ENCODE assay signal across 9 mouse cellular contexts in genomic region chr17:26582297-26582696, GRCm38 (mm10). TPM values are rescaled to one million over a fixed set of nuclear protein-coding genes. Genes with fewer than 3 reads are reported as not detected.
DNase-seq lines count a peak whose midpoint lies in the region; ATAC-seq and TF ChIP-seq lines count a peak whose summit lies in the region.
"Had no signal": no experiment of that assay in that cellular context is flagged by ENCODE, and none has a peak within 500 bp of the region (broad histone marks: within the 10 kb centered on the region; RNA-seq: fewer than 3 reads in every experiment).

No protein-coding gene starts in this region.

- no peak overlapping the region for H3K27ac ChIP-seq in left cerebral cortex, adult 2 months
- H3K27ac ChIP-seq in forebrain, embryonic 11.5 days (ENCODE audit: low read depth, low read length): no peak overlapping the region
- H3K27ac ChIP-seq: midbrain, embryonic 12.5 days had no signal

- no peaks in the 10 kb centered on the region for H3K36me3 ChIP-seq in forebrain, embryonic 11.5 days (ENCODE audit: control insufficient read depth, insufficient read depth, low read length)

- intact Hi-C loops in left cerebral cortex, postnatal 4 days (cut with DNase I): no loop called here
- intact Hi-C loops in left cerebral cortex, adult 2 months (cut with DNase I): no loop called here
- intact Hi-C loops in heart, postnatal 10 days (cut with DNase I): loop anchor here (5.0 kb wide), 2 partner anchors 35 to 115 kb away; no protein-coding TSS in a partner anchor

- H3K4me1 ChIP-seq in forebrain, embryonic 11.5 days (replicated peaks; ENCODE audit: control insufficient read depth, insufficient read depth, low read length): no peaks in the 10 kb centered on the region; the same call in 1 of the 2 replicates

- 95% methylated on average over 5 of the region's 5 CpGs for WGBS in forebrain, embryonic 11.5 days

- H3K9ac ChIP-seq in forebrain, embryonic 11.5 days (ENCODE audit: low read length): no peak overlapping the region
- H3K9ac ChIP-seq: midbrain, embryonic 12.5 days had no signal

- no peak overlapping the region for H3K4me2 ChIP-seq in forebrain, embryonic 11.5 days (ENCODE audit: low read depth, low read length, severe bottlenecking)
- H3K4me2 ChIP-seq: midbrain, embryonic 12.5 days had no signal

- peak; percentile 22 for DNase-seq in left cerebral cortex, postnatal 4 days
- DNase-seq in left cerebral cortex, adult 2 months (ENCODE audit: extremely low spot score in 1 of 2, low spot score in 2 of 2): no peak
- DNase-seq in adrenal gland, postnatal 25 days: peak; percentile 67
- peak; percentile 66 to 73 for DNase-seq in heart, postnatal 10 days
- peak; percentile 85 for DNase-seq in lung, postnatal 25 days (ENCODE audit: low spot score)
- DNase-seq in embryo, embryonic 10.5 days (ENCODE audit: low spot score): no peak
- DNase-seq in forebrain, embryonic 11.5 days (ENCODE audit: low spot score): no peak
- no peak for DNase-seq in left cerebral cortex, adult 11 months (ENCODE audit: low spot score)

- no peak overlapping the region for H3K4me3 ChIP-seq in left cerebral cortex, adult 2 months
- no peak overlapping the region for H3K4me3 ChIP-seq in forebrain, embryonic 11.5 days (ENCODE audit: low read depth, low read length)
- H3K4me3 ChIP-seq: midbrain, embryonic 12.5 days had no signal

- TF ChIP-seq CTCF in left cerebral cortex, adult 2 months (IDR thresholded peaks at IDR 0.05): no peak

- H3K9me3 ChIP-seq in forebrain, embryonic 11.5 days (ENCODE audit: control insufficient read depth, low read length): no peaks in the 10 kb centered on the region
- H3K9me3 ChIP-seq: midbrain, embryonic 12.5 days had no signal

- ATAC-seq in forebrain, embryonic 11.5 days (replicated peaks; ENCODE audit: low FRiP score): no peak

- H3K27me3 ChIP-seq in forebrain, embryonic 11.5 days (ENCODE audit: control insufficient read depth, insufficient read depth, low read length): no peaks in the 10 kb centered on the region
- H3K27me3 ChIP-seq: midbrain, embryonic 12.5 days had no signal

RNA-seq across cellular contexts. Expression of gene Dusp1, which starts 20.4 kb away (rescaled TPM):
- total RNA-seq in left cerebral cortex, postnatal 4 days (2021): 10 to 100 TPM; 17.2 to 18.9 TPM
- total RNA-seq in left cerebral cortex, adult 2 months (2021): 10 to 100 TPM; 58.0 to 65.6 TPM
- total RNA-seq in adrenal gland, postnatal 25 days (2021): 30.8 and 37.8 TPM in 2 replicates
- 100 to 1,000 TPM in 1 of 2 experiments, 10 to 100 TPM in 1; 60.1 to 100 TPM for total RNA-seq in heart, postnatal 10 days (2021)
- polyA plus RNA-seq in forebrain, embryonic 11.5 days (2014; fragmentation: Nextera tagmentation; extraction: Ambion mirVana): 35.7 and 37.6 TPM in 2 replicates

RNA-seq across cellular contexts. Expression of gene Ergic1, which starts 21.0 kb away (rescaled TPM):
- 100 to 1,000 TPM; 180 to 193 TPM for total RNA-seq in left cerebral cortex, postnatal 4 days (2021)
- total RNA-seq in left cerebral cortex, adult 2 months (2021): 100 to 1,000 TPM; 144 to 149 TPM
- total RNA-seq in adrenal gland, postnatal 25 days (2021): 138 and 168 TPM in 2 replicates
- 10 to 100 TPM; 84.4 to 87.8 TPM for total RNA-seq in heart, postnatal 10 days (2021)
- 139 and 145 TPM in 2 replicates for polyA plus RNA-seq in forebrain, embryonic 11.5 days (2014; fragmentation: Nextera tagmentation; extraction: Ambion mirVana)

Comparison
In these comparisons a context has a peak if more than half of its experiments do, and no peak if none do; other contexts are left out.
1. DNase-seq: peak in left cerebral cortex, postnatal 4 days (single experiment), adrenal gland, postnatal 25 days (single experiment), heart, postnatal 10 days (2 of 2) and lung, postnatal 25 days (single experiment); none in left cerebral cortex, adult 2 months (0 of 2), embryo, embryonic 10.5 days (single experiment), forebrain, embryonic 11.5 days (single experiment) and left cerebral cortex, adult 11 months (single experiment).